15 mouse cellular contexts compared by ENCODE assay signal in genomic region chrX:155208671-155209070, GRCm38 (mm10). TPM values are rescaled to one million over a fixed set of nuclear protein-coding genes. Genes with fewer than 3 reads are reported as not detected.
DNase-seq lines count a peak whose midpoint lies in the region; ATAC-seq and TF ChIP-seq lines count a peak whose summit lies in the region.
"Had no signal": no experiment of that assay in that cellular context is flagged by ENCODE, and none has a peak within 500 bp of the region (broad histone marks: within the 10 kb centered on the region; RNA-seq: fewer than 3 reads in every experiment).

No protein-coding gene starts in this region.

- ATAC-seq in kidney, postnatal 0 days (replicated peaks; ENCODE audit: low FRiP score, low read depth): no peak
- ATAC-seq in activated CD4-positive, CD25-positive, alpha-beta regulatory T cell, adult 4 months: no peak
- ATAC-seq: hindbrain, embryonic 16.5 days; midbrain, embryonic 15.5 days had no signal

- no peaks in the 10 kb centered on the region for H3K36me3 ChIP-seq in kidney, postnatal 0 days (ENCODE audit: insufficient read depth, low read length)
- H3K36me3 ChIP-seq: lung, embryonic 15.5 days; midbrain, embryonic 15.5 days; neural tube, embryonic 15.5 days had no signal

- TF ChIP-seq CTCF in kidney, postnatal 0 days (IDR thresholded peaks at IDR 0.05; ENCODE audit: low read depth): no peak

- H3K4me1 ChIP-seq in kidney, postnatal 0 days (replicated peaks; ENCODE audit: insufficient read depth, low read length): no peaks in the 10 kb centered on the region
- H3K4me1 ChIP-seq: lung, embryonic 15.5 days; midbrain, embryonic 15.5 days; neural tube, embryonic 15.5 days had no signal

- 17% methylated on average over 1 of the region's 1 CpGs for WGBS in kidney, postnatal 0 days

- no peak overlapping the region for H3K9ac ChIP-seq in kidney, postnatal 0 days (ENCODE audit: low read depth, low read length)
- H3K9ac ChIP-seq: lung, embryonic 15.5 days; midbrain, embryonic 15.5 days; neural tube, embryonic 15.5 days had no signal

- H3K27me3 ChIP-seq in kidney, postnatal 0 days (ENCODE audit: insufficient read depth, low read length): no peaks in the 10 kb centered on the region
- H3K27me3 ChIP-seq: lung, embryonic 15.5 days; midbrain, embryonic 15.5 days; neural tube, embryonic 15.5 days had no signal

- peak; percentile 7 for DNase-seq in adrenal gland, postnatal 14 days
- no peak for DNase-seq in adrenal gland, adult 18-20 months (ENCODE audit: low spot score in 2 of 2)
- peak; percentile 20 for DNase-seq in kidney, postnatal 0 days (ENCODE audit: low spot score)
- no peak for DNase-seq in kidney, adult 18-20 months
- DNase-seq in embryo, embryonic 10 days (ENCODE audit: low spot score): peak; percentile 9
- peak; percentile 33 to 51 for DNase-seq in kidney, postnatal 25 days
- no peak for DNase-seq in thymus, postnatal 0 days (ENCODE audit: low spot score)
- DNase-seq: cerebellum, postnatal 25 days; liver; right cerebral cortex, adult 18-20 months had no signal

- no peaks in the 10 kb centered on the region for H3K9me3 ChIP-seq in kidney, postnatal 0 days (replicated peaks; ENCODE audit: low read length)
- H3K9me3 ChIP-seq: lung, embryonic 15.5 days; midbrain, embryonic 15.5 days; neural tube, embryonic 15.5 days had no signal

- no peak overlapping the region for H3K4me3 ChIP-seq in kidney, postnatal 0 days (replicated peaks; ENCODE audit: low read depth, low read length)
- H3K4me3 ChIP-seq: lung, embryonic 15.5 days; midbrain, embryonic 15.5 days; neural tube, embryonic 15.5 days had no signal

- H3K27ac ChIP-seq in kidney, postnatal 0 days: no peak overlapping the region
- H3K27ac ChIP-seq: lung, embryonic 15.5 days; midbrain, embryonic 15.5 days; neural tube, embryonic 15.5 days had no signal

- H3K4me2 ChIP-seq in kidney, postnatal 0 days (ENCODE audit: low read length): no peak overlapping the region
- H3K4me2 ChIP-seq: lung, embryonic 15.5 days; midbrain, embryonic 15.5 days; neural tube, embryonic 15.5 days had no signal

RNA-seq across cellular contexts. Expression of gene Sat1, which starts 7.6 kb away (rescaled TPM):
- total RNA-seq in adrenal gland, postnatal 14 days (2021): 135 and 163 TPM in 2 replicates
- total RNA-seq in adrenal gland, adult 18-20 months (2021): 100 to 1,000 TPM; 112 to 145 TPM
- polyA plus RNA-seq in kidney, postnatal 0 days (2015; fragmentation: Nextera tagmentation; extraction: Ambion mirVana): 510 and 558 TPM in 2 replicates
- 212 and 244 TPM in 2 replicates for polyA plus RNA-seq in thymus, postnatal 0 days (2015; fragmentation: Nextera tagmentation; extraction: Ambion mirVana)
- 100 to 1,000 TPM; 467 to 490 TPM for polyA plus RNA-seq in activated CD4-positive, CD25-positive, alpha-beta regulatory T cell, adult 4 months (2017; shearing (Covaris generic))

RNA-seq across cellular contexts. Expression of gene Acot9, which starts 53.6 kb away (rescaled TPM):
- 50.9 and 53.6 TPM in 2 replicates for total RNA-seq in adrenal gland, postnatal 14 days (2021)
- 10 to 100 TPM; 48.4 to 49.1 TPM for total RNA-seq in adrenal gland, adult 18-20 months (2021)
- 63.9 and 66.5 TPM in 2 replicates for polyA plus RNA-seq in kidney, postnatal 0 days (2015; fragmentation: Nextera tagmentation; extraction: Ambion mirVana)
- polyA plus RNA-seq in thymus, postnatal 0 days (2015; fragmentation: Nextera tagmentation; extraction: Ambion mirVana): 40.7 and 42.9 TPM in 2 replicates
- polyA plus RNA-seq in activated CD4-positive, CD25-positive, alpha-beta regulatory T cell, adult 4 months (2017; shearing (Covaris generic)): 100 to 1,000 TPM; 113 to 123 TPM

Comparison
In these comparisons a context has a peak if more than half of its experiments do, and no peak if none do; other contexts are left out.
1. DNase-seq: peak in adrenal gland, postnatal 14 days (single experiment), kidney, postnatal 0 days (single experiment), embryo, embryonic 10 days (single experiment) and kidney, postnatal 25 days (2 of 2); none in adrenal gland, adult 18-20 months (0 of 2), kidney, adult 18-20 months (single experiment) and thymus, postnatal 0 days (single experiment).